Mouse (Mus musculus) mouse trophoblast stem cell (cell line): ENCODE data around the gene Fam19a4.

Experiments used
- in situ Hi-C, 2 experiments: fragments of 300-500 bp; cut with MseI, MboI; formaldehyde crosslinking; loops; 2 replicates in 1 of 2; 3 replicates in 1 of 2; pipeline ENCODE4 v1.15.1; 2025

Fam19a4 gene

DNA sequence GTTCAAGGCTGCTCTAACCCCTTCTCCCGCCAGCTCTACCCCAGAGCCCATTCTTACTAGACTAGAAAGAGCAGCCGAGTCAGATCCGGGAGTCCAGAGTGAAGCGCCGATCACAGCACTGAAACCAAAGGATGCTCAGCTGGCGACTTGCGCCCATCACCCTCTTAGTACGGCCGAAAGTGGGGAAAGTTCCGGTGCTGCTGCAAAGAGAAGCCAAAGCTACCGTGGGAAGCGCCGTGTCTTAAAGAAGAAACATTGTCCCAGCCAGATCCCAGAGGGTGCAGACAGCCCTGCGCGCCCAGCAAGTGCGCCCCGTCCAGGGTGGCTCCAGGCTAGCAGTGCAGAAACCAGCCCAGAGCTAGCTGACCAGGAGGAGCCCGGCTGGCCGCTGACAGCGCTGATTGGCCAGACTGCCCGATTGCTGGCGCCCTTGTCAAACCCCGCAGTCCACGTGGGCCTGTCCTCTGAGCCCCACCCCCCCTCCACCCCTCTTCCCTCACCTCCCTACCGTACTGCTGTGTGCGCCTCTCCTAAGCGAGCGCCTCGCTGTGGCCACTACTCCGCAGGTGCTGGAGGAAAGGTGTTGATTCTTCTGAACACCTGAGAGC, at the start of gene Fam19a4:
Fam19a4 (minus strand) TSS at position 340 of the 608 bp plus-strand sequence.
- in situ Hi-C loops: no loop called here

DNA sequence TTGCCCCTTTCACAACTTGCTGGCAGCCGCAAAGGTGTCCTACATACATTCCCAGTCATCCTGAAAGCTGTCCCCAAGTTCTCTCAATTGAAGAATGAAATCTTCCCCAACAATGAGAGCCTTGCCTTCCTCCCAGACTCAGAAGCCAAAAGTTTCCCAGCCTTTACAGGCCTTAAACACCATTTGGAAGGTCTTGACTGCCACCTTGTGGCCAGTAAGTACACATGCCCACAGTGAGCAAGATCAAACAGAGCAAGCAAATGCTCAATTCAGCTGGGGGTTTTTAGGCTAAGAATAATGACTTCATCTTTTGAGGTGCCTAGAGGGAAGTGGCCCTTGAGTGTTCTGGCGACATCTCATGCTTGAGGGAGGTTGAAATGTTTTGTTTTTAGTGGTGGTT, 46.6 kb upstream of the Fam19a4 start:
- in situ Hi-C loops: loop anchor here in 1 of 2 experiments (10.0 kb wide), 1 partner anchor 82 kb away; no protein-coding TSS in a partner anchor

DNA sequence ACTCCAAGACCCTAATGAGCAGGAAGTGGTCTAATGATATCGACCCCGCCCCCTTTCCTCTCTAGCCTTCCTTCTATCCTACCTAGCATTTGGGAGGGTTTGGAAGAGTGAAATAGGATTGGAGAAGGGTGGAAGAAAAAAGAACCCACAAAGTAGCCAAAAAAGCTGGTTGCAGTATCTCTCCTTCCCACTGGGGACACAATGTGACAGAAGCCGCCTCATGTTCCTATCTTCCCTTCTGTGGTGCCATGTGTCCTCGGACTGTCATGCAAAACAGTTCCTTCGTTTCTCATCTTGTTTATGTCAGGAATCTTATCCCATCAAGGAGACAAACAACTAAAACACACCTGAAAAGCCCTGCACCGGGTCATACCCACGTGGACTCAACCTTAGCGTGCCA, 45.9 kb upstream of the Fam19a4 start:
- in situ Hi-C loops: loop anchor here in 1 of 2 experiments (10.0 kb wide), 1 partner anchor 81 kb away; no protein-coding TSS in a partner anchor

DNA sequence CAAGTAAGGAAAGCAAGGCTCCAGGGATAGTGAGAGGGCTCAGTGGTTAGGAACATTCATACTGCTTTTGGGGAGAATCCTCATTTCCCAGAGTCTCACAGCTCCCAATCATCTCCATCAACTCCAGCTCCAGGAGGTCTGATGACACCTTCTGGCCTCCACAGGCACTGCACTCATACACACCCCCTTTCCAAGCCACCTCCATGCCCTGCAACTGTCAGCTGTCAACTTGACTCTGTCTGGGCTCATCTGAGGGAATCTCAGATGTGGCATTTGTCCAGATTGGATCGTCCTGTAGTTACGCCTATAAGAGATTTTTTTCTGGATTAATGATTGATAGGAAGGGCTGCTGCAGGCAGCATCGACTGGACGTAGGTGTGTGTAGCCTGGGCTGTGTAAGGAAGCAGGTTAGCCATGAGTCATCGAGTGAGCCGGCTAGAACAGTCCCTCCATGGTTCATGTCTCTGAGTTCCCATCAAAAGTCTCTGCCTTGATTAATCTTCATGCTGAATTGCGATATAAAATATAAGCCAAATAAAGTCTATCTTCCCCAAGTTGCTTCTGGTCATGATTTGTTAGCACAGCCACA, 44.1 kb upstream of the Fam19a4 start:
- in situ Hi-C loops: loop anchor here in 1 of 2 experiments (10.0 kb wide), 1 partner anchor 80 kb away; no protein-coding TSS in a partner anchor

DNA sequence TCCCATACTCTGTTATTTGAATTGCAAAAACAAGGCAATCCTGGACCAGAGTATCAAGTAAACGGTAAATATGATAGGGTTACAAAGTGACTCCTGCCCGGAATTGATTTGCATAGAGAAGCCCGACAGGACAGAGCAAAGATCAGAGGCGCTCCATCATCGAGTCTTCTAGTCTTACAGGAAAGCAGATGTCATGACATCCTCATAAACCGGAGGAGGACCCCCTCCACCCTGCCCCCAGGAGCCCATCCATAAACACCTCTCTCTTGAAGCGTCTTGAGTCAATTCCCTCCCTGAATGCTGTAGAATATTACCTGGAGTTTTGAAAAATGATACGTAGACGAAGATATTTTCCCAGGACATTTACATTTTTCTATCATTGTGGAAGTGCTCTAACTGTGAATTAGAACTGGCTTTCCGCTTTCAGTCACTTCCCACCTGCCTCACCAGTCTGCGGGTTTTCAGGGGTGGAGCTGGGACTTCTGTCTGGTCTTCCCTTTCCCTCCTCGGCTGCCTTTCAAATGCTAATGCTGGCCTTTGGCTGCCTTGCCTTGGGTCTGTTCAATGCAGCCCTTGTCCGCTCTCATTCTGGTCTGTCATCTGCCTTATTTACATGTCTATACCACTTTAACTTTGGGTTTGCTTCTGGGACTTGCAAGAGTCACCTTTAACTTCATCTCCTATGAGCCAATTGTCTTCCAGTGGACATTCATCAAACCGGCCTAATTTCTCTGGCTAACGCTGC, 41.9 kb upstream of the Fam19a4 start:
- in situ Hi-C loops: loop anchor here in 1 of 2 experiments (10.0 kb wide), 1 partner anchor 77 kb away; no protein-coding TSS in a partner anchor

DNA sequence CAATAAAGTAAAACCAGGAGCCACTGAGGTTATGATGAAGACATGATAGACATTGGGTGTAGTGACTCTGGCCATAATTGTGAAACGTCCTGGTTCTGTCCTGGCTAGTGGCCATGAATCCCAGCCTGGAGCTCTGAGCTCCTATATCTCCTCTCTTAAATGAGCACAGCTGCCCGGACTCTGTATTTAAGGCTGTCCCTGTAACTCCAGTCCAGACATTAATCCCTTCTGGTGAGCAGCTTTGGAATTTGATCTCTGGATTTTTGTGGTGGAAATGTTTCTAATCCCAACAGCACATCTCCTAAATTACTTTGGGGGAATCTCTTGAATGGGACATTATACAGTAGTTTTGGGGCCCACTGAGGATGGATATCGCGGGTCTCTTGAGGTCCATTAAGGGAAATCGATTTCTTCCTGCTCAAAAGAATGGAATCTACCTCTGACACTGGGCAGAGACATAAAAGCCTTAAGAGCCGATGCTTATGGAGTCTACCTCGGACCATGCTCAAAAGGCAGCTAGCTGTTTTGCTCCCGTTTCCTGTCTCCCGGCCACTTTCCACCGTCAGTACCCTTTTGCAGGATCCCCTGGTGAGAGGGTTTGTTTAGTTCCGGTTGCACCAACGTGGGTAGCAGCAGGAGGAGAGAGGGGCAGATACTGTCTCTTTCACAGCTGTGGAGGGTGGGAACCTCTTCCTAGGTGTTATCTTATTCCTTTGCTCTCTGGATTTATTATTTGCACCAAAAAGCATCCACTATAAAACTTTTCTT, 41.2 kb upstream of the Fam19a4 start:
- in situ Hi-C loops: loop anchor here in 1 of 2 experiments (10.0 kb wide), 1 partner anchor 77 kb away; no protein-coding TSS in a partner anchor

DNA sequence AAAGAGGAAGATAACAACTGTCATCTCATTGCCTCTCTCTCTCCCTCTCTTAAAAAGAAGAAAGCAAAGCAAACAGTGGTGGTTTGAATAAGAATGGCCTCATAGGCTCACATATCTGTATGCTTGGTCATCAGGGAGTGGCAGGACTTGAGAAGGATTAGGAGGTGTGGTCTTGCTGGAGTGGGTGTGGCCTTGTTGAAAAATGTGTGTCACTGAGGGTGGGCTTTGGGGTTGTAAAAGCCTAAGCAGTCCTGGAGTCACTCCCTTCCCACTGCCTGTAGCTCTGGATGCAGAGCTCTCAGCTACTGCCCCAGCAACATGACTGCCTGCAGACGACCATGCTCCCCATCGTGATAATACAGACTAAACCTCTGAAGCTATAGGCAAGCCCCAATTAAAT, 22.1 kb upstream of the Fam19a4 start:
- in situ Hi-C loops: no loop called here

DNA sequence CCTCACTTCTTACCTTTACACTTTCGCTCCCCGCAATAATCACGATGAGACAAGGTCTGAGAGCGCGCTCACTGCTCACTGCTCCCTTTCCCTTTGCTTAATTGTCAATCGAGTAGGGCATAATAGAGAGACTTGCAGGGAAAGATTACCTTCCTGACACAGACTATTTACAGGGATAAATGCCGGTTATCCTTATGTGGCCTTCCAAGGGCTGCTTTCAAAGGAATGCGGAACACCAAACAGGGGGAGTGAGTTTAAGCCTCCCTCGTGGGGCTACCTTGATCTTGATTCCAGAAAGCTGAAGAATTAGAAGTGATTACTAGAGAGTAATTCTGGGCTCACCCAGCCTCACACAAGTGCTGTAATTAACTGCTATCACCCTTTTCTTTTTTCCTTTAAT, 19.8 kb upstream of the Fam19a4 start:
- in situ Hi-C loops: no loop called here

DNA sequence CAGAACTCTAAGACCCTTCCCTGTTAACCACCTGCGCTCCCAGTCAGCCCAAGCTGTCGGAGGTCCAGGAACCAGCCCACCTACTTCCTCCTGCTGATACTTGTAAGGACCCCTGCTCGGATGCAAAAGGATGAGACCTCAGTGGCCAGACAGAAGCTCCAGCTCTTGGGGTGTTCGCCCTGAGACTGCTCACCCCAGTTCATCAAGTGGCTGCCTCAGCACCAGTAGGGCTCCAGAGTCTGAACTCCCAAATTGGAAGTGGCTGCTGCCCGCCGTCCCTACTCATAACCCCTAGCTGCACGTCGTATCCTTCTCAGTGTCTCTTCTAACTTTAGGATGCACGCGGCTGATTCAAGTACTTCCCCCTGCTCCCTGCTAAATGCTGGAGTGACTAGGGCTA, 614 bp downstream of the Fam19a4 start:
- in situ Hi-C loops: no loop called here

DNA sequence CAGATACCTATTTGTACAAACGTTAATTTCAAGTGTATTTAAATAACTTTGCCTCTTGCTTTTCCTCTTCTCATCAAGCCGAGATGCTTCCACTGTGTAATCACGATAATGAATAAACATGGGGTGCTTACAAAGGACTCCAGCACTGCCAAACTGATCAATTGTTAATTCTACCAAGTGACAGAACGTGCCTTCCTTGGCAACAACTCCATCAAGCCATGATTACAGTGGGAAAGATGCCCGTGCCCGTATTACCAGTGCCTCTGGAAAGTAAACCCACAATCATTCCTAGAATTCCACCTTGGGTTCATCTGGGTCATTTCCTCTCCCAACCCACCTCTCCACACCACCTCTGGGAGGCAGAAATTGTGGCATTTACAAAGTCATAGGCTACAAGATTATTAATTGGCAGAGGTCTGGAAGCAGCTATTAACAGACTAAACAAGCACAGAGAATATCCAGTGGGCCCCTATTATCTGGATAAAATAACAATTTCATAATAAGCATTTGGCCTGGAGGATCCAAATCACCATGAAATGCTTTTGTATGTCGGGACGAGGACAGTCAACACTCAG, 7.9 kb downstream of the Fam19a4 start:
- in situ Hi-C loops: no loop called here

DNA sequence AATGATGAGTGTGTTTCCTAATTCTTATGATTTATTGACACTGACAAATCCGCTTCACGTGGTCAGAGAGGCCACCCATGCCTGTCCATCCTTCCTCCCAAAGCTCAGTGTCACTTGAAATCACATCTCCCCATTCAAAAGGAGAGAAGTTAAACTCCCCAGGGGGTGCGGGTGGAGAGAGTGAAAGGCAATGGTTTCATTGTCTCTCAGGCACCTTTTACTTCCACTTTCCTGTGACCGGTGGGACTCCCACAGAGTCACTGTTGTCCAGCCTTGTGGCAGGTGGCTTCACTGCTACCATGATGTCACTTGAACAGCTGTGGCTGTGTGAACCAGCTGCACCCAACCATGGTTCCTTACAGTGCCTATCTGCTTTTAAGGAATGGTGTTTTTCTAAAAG, 11.8 kb downstream of the Fam19a4 start:
- in situ Hi-C loops: no loop called here

DNA sequence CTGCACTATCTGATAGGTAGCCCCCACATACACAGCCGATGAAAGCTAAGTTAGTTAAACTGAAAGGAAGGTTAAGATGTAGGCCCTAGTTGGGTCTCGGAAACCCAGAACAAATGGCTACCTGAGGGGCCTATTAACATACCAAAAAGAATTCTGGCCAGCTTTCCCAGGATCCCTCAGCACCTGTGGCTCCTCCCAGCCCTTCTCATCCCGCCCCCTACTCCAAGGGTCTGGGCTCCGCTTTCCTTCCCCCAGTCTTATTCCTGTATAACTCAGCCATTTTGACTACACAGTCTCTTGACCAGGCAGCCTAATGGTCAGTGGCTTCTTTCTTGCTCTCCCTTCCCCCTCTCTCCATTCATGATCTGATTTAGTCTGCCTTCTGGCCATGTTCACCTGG, 13.7 kb downstream of the Fam19a4 start:
- in situ Hi-C loops: no loop called here

DNA sequence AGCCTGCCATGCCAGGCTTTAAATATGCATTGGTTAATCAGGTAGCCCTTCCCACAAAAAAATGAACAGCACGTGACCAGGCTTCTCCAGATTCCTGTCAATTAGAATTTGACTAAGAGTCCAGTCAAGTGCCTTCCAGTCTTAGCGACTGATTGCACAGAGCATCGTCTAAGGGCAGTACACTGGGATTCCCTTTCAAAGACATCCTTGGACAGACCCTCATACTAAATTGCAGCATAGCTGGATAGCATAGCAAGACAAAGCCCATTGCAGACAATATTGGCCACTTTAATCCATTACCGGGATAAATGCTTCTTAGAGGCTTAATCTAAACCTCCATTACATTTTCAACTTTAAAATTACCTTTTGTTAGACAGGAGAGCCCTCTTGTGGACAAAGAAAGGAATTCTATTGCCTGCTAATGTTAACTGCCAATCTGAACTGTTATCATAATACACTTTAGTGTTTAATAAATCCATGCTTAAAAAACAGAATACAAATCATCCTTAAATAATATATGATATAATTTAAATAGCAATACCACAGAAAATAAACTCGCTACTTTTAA, 33.0 kb downstream of the Fam19a4 start:
- in situ Hi-C loops: loop anchor here in 1 of 2 experiments (10.0 kb wide), 1 partner anchor 78 kb away; no protein-coding TSS in a partner anchor

DNA sequence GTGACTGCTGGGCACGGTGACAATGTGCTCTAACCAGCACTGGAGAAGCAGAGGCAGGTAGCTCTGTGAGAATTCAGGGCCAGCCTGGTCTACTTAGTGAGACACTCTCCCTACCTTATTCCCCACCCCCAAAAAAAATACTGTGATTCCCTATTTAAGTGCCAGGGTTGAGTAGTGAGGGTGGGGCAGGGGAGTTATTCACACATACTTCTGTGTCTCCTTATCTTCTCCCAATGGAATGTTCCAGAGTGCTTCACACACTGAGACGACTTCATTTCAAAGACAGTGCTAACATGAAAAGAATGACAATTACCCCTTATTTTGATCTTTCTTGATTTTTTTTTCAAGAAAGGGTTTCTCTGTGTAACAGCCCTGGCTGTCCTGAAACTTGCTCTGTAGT, 40.9 kb downstream of the Fam19a4 start:
- in situ Hi-C loops: loop anchor here in 1 of 2 experiments (25.0 kb wide), 1 partner anchor 1957 kb away; no protein-coding TSS in a partner anchor

DNA sequence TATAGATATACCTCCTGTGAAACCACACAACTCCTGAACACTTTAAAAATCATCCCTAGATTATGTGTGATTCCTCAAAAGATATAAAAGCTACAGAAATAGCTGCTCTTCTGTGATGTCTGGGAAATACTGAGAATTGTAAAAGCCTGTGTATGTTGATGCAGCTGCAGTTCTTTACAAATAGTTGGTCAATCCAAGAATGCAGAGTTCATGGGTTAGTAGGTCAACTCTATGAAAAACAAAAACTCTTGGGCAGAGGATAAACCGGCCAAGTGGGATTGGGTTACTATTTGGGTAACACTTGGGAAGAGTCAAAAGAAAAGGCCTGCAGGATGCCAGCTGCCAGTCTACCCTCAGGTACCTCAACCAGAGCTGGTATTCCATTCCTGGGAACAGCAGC, 43.5 kb downstream of the Fam19a4 start:
- in situ Hi-C loops: loop anchor here in 1 of 2 experiments (25.0 kb wide), 1 partner anchor 1954 kb away; no protein-coding TSS in a partner anchor

DNA sequence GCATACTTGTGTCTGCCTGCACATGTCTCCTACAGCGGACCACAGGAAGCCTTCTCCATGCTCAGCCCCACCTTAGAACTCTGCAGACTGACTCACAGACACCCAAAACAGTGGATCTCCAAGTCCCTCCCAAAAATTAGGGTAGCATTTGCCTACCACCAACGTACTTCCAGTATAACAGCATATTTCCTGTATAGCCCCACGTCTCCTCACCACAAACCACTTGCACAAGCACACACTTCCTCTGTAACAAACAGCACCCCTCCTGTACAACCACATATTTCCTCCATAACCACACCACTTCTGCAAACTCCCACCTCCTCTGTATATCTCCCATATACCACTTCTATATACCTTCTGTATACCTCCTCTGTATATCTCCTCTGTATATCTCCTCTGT, 44.2 kb downstream of the Fam19a4 start:
- in situ Hi-C loops: loop anchor here in 1 of 2 experiments (25.0 kb wide), 1 partner anchor 1954 kb away; no protein-coding TSS in a partner anchor

DNA sequence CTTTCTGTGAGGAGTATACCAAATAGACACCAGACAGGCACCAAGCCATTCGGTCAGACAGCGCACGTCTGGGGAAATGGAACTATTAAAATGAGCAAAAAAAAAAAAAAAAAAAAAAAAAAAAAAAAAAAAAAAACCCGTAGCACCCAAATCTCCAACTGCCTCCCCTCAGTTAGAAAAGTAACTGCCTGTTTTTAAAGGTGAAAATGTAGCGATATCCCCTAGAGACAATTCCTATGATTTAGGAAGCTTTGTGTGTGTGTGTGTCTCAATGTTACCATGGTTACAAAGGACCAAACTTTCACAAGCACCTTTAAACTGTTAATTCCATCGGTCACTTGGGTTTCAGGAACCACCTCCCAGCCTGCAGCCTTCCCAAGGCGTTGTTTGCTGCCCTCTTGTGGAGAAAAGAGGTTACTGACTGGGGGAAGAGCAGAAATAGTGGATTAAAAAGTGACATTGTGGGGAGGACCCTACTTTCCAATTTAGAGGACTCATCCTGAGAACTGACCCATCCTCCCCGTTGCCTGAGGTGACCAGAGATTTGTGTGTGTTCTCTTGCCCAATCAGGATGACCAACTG, 53.6 kb downstream of the Fam19a4 start:
- in situ Hi-C loops: loop anchor here in 1 of 2 experiments (10.0 to 25.0 kb wide), 2 partner anchors 162 to 1944 kb away; no protein-coding TSS in a partner anchor

DNA sequence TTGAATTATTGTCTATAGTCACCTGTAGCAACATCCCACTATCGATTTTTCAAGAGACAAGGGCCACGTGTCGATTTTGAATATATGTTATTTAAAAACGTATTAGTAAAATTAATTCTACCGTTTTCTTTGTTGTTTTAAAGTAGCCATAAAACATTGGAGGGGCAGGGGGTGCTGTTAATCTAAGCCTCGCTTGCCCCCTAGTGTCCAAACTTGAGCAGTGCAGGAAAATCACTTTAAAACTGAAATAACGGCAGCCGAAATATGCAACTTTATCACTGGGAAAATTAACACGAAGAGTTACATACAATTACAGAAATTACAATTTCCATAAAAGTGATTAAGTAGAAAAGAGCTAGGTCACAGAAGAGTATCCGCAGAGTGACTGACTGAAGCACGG, 55.2 kb downstream of the Fam19a4 start:
- in situ Hi-C loops: loop anchor here in 1 of 2 experiments (10.0 to 25.0 kb wide), 2 partner anchors 160 to 1943 kb away; no protein-coding TSS in a partner anchor

DNA sequence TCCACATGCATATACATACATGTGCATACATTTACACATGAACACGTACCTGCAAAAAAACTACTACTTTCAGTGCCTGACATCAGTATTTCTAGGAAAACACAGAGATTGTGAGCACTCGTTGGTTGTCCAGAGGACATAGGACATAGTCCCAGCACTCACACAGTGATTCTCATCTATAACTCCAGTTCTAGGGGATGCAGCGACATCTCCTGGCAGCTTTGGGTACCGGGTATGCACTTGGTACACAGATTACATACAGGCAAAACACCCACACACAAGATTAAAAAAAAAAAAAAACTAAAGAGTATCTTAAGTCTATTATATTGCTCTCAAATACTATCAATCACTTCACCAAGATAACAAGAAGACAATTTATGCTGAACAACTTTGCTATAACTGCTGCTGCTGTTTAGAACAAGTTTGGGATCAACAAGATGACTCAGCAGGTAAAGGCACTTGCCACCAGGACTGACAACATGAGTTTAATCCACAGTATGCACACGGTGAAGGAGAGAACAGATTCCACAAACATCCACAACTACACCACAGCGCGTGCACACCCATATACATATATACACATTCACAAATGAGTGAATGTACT, 64.6 kb downstream of the Fam19a4 start:
- in situ Hi-C loops: no loop called here

DNA sequence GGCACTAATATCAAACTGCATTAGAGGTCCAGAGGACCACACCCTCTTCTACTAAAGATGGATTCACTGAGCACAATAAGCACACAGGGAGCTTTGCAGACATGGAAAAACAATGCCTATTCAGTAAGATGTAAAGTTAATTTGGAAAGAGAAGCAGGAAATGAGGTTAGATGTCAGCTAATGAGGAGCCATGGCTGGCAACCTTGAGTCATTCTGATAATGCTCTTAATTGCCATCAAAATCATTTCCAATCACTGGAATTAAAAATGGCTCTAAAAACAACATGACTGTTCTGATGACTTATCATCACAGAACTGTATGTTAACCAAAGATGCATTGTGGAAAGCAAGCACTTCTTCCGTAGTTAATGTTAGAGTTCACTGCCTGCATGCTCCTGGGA, 68.5 kb downstream of the Fam19a4 start:
- in situ Hi-C loops: no loop called here
